ENCODE assay signal across 2 mouse cellular contexts in the genomic region with DNA sequence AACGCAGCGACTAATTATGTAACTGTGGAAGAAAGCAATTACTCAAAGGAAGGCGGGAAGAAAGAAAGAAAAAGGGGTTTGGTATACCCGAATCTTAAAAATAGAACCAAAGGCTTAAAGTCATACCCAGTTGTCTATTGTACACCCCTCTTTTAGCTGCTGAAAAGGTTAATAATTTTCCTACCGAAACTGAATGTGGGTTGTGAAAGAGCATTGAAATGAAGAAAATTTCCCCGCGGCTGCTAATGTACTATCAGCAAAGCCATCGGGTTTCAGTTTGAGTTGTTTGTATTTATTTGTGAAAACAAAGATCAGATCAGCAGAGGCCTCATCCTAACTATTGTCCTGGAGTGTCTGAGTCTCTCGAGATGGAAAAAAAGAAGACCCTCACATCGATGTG.
TF ChIP-seq lines count a peak whose summit lies in the region.

No protein-coding gene starts in this region.

TF ChIP-seq in CH12.LX, 34 proteins besides CTCF, POLR2A, EP300 and RAD21 (continued from another document):
- TF ChIP-seq CHD2 (IDR thresholded peaks at IDR 0.05; ENCODE audit: low read length) (no peak; the same call in 1 of the 2 replicates), MEF2A (IDR thresholded peaks at IDR 0.05; ENCODE audit: borderline replicate concordance, low read depth, low read length) (peak; percentile 88), MYC (IDR thresholded peaks at IDR 0.05; ENCODE audit: low read depth, low read length) (peak; percentile 52; the same call in 1 of the 2 replicates), RCOR1 (conservative IDR thresholded peaks at IDR 0.05; ENCODE audit: low read depth, low read length) (peak; percentile 89), KAT2A (IDR thresholded peaks at IDR 0.05; ENCODE audit: insufficient replicate concordance, low read length) (no peak), JUND (conservative IDR thresholded peaks at IDR 0.05; ENCODE audit: low read depth, low read length) (peak; percentile 87), TCF12 (IDR thresholded peaks at IDR 0.05; ENCODE audit: low read depth, low read length) (peak; percentile 81), ZKSCAN1 (IDR thresholded peaks at IDR 0.05; ENCODE audit: borderline replicate concordance, low read depth, low read length) (no peak), ETS1 (conservative IDR thresholded peaks at IDR 0.05; ENCODE audit: low read depth, low read length) (peak; percentile 88), HCFC1 (IDR thresholded peaks at IDR 0.05; ENCODE audit: low read depth, low read length) (no peak), USF2 (conservative IDR thresholded peaks at IDR 0.05; ENCODE audit: low read depth, low read length) (no peak), SIN3A (IDR thresholded peaks at IDR 0.05; ENCODE audit: low read length) (peak; percentile 89), CHD1 (IDR thresholded peaks at IDR 0.05; ENCODE audit: low read depth, low read length) (peak; percentile 63; the same call in 1 of the 2 replicates), ZNF384 (IDR thresholded peaks at IDR 0.05; ENCODE audit: low read depth, low read length) (peak; percentile 58; the same call in 1 of the 2 replicates), TBP (conservative IDR thresholded peaks at IDR 0.05; ENCODE audit: low read depth, low read length) (no peak), USF1 (IDR thresholded peaks at IDR 0.05; ENCODE audit: low read depth, low read length) (no peak), UBTF (IDR thresholded peaks at IDR 0.05; ENCODE audit: low read depth, low read length) (no peak), E2F4 (IDR thresholded peaks at IDR 0.05; ENCODE audit: insufficient replicate concordance, low read depth, low read length) (peak; percentile 84; the same call in 1 of the 2 replicates)

TF ChIP-seq in myocyte, 11 proteins besides CTCF, POLR2A, EP300 and RAD21 (continued from another document):
- TF ChIP-seq POLR2AphosphoS2 (IDR thresholded peaks at IDR 0.05; ENCODE audit: insufficient read length, low read depth), result no peak
- TF ChIP-seq MYOG (IDR thresholded peaks at IDR 0.05; ENCODE audit: control insufficient read depth in 1 of 3, insufficient read depth in 1 of 3, insufficient read length in 2 of 3, low read depth in 2 of 3), result no peak
